Mouse (Mus musculus): ENCODE measurements around the gene Tyk2.

DNA sequence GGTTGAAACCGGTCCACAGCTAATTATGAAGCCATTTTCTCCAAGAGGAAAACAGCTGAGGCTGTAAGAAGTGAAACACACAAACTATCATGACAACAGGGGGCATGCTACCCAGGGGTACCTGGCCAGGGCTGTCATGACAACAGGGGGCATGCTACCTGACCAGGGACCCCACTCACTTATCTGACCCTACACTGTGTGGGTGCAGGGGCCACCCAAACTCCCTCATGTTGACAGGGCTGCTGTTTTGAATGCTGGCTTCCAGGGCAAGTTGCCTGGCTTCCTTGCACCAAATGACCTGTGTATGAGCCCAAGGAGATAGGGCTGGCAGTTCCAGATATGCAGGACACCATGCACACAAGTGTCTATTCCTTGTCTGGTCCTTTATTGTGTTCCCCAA, 40.5 kb downstream of the Tyk2 start:
- TF ChIP-seq POLR2A (IDR thresholded peaks at IDR 0.05; ENCODE audit: control insufficient read depth, low read depth, low read length): no peak
- no peak for TF ChIP-seq CTCF (IDR thresholded peaks at IDR 0.05; ENCODE audit: control insufficient read depth, insufficient read depth, insufficient replicate concordance, low read depth, low read length)

All from testis, adult 2 months (tissue).